Mouse (Mus musculus): ENCODE data around the gene Abcc3. TPM values are rescaled to one million over a fixed set of nuclear protein-coding genes. Genes with fewer than 3 reads are reported as not detected.

The Abcc3 gene
- polyA plus RNA-seq, 1 experiment from 2014 or later: 2.5 TPM

GRCm38 (mm10) chr11:94317515-94317914 lies 75.3 kb downstream of the Abcc3 start:
- H3K27me3 ChIP-seq (replicated peaks; ENCODE audit: control insufficient read depth, insufficient read depth, low read length): no peaks in the 10 kb centered on the region
- no peaks in the 10 kb centered on the region for H3K36me3 ChIP-seq (ENCODE audit: control insufficient read depth, insufficient read depth, low read length)
- no peaks in the 10 kb centered on the region for H3K9me3 ChIP-seq (ENCODE audit: control insufficient read depth, low read length)
- no peak overlapping the region for H3K4me3 ChIP-seq (ENCODE audit: low read length)
- ATAC-seq: no peak
- H3K4me2 ChIP-seq (ENCODE audit: low read depth, low read length): no peak overlapping the region
- H3K4me1 ChIP-seq (ENCODE audit: control insufficient read depth, insufficient read depth, low read length): peaks cover 30% of the 10 kb centered on the region
- 35% methylated on average over 4 of the region's 4 CpGs for WGBS
- H3K9ac ChIP-seq (ENCODE audit: low read depth, low read length): no peak overlapping the region
- no peak overlapping the region for H3K27ac ChIP-seq (ENCODE audit: low read length)

GRCm38 (mm10) chr11:94317014-94317413 lies 75.8 kb downstream of the Abcc3 start:
- no peak for ATAC-seq
- 33% methylated on average over 1 of the region's 1 CpGs for WGBS
- Histone ChIP-seq H3K4me1 (ENCODE audit: control insufficient read depth, insufficient read depth, low read length) (peaks cover 30% of the 10 kb centered on the region), H3K36me3 (ENCODE audit: control insufficient read depth, insufficient read depth, low read length) (no peaks in the 10 kb centered on the region), H3K9me3 (ENCODE audit: control insufficient read depth, low read length) (no peaks in the 10 kb centered on the region), H3K27ac (ENCODE audit: low read length) (no peak overlapping the region), H3K27me3 (replicated peaks; ENCODE audit: control insufficient read depth, insufficient read depth, low read length) (no peaks in the 10 kb centered on the region), H3K4me2 (ENCODE audit: low read depth, low read length) (no peak overlapping the region), H3K4me3 (ENCODE audit: low read length) (no peak overlapping the region), H3K9ac (ENCODE audit: low read depth, low read length) (no peak overlapping the region)

- Histone ChIP-seq H3K9ac (ENCODE audit: low read depth, low read length) (no peak overlapping the region), H3K9me3 (ENCODE audit: control insufficient read depth, low read length) (no peaks in the 10 kb centered on the region), H3K4me1 (ENCODE audit: control insufficient read depth, insufficient read depth, low read length) (peaks cover 30% of the 10 kb centered on the region), H3K36me3 (ENCODE audit: control insufficient read depth, insufficient read depth, low read length) (no peaks in the 10 kb centered on the region), H3K27ac (ENCODE audit: low read length) (no peak overlapping the region), H3K4me3 (ENCODE audit: low read length) (no peak overlapping the region), H3K27me3 (replicated peaks; ENCODE audit: control insufficient read depth, insufficient read depth, low read length) (no peaks in the 10 kb centered on the region), H3K4me2 (ENCODE audit: low read depth, low read length) (no peak overlapping the region)
- WGBS: 68% methylated on average over 2 of the region's 2 CpGs
- ATAC-seq: no peak
Measured at GRCm38 (mm10) chr11:94316528-94316927, 76.3 kb downstream of the Abcc3 start.

- Histone ChIP-seq H3K4me1 (ENCODE audit: control insufficient read depth, insufficient read depth, low read length) (peaks cover 30% of the 10 kb centered on the region), H3K27ac (ENCODE audit: low read length) (no peak overlapping the region), H3K4me2 (ENCODE audit: low read depth, low read length) (no peak overlapping the region), H3K27me3 (replicated peaks; ENCODE audit: control insufficient read depth, insufficient read depth, low read length) (no peaks in the 10 kb centered on the region), H3K4me3 (ENCODE audit: low read length) (no peak overlapping the region), H3K9me3 (ENCODE audit: control insufficient read depth, low read length) (no peaks in the 10 kb centered on the region), H3K36me3 (ENCODE audit: control insufficient read depth, insufficient read depth, low read length) (no peaks in the 10 kb centered on the region), H3K9ac (ENCODE audit: low read depth, low read length) (no peak overlapping the region)
- ATAC-seq: no peak
- WGBS: 31% methylated on average over 1 of the region's 1 CpGs
Measured at GRCm38 (mm10) chr11:94315308-94315707, 77.5 kb downstream of the Abcc3 start.

GRCm38 (mm10) chr11:94314098-94314652 lies 78.6 kb downstream of the Abcc3 start:
- H3K27ac ChIP-seq (ENCODE audit: low read length): no peak overlapping the region
- no peak for ATAC-seq
- no peak overlapping the region for H3K9ac ChIP-seq (ENCODE audit: low read depth, low read length)
- peaks cover 28% of the 10 kb centered on the region for H3K4me1 ChIP-seq (ENCODE audit: control insufficient read depth, insufficient read depth, low read length)
- no peaks in the 10 kb centered on the region for H3K9me3 ChIP-seq (ENCODE audit: control insufficient read depth, low read length)
- no peak overlapping the region for H3K4me3 ChIP-seq (ENCODE audit: low read length)
- H3K36me3 ChIP-seq (ENCODE audit: control insufficient read depth, insufficient read depth, low read length): no peaks in the 10 kb centered on the region
- H3K27me3 ChIP-seq (replicated peaks; ENCODE audit: control insufficient read depth, insufficient read depth, low read length): no peaks in the 10 kb centered on the region
- H3K4me2 ChIP-seq (ENCODE audit: low read depth, low read length): no peak overlapping the region
- WGBS: 64% methylated on average over 2 of the region's 2 CpGs

- Histone ChIP-seq H3K36me3 (ENCODE audit: control insufficient read depth, insufficient read depth, low read length) (no peaks in the 10 kb centered on the region), H3K9ac (ENCODE audit: low read depth, low read length) (no peak overlapping the region), H3K4me1 (ENCODE audit: control insufficient read depth, insufficient read depth, low read length) (peaks cover 24% of the 10 kb centered on the region), H3K4me2 (ENCODE audit: low read depth, low read length) (no peak overlapping the region), H3K9me3 (ENCODE audit: control insufficient read depth, low read length) (no peaks in the 10 kb centered on the region), H3K27me3 (replicated peaks; ENCODE audit: control insufficient read depth, insufficient read depth, low read length) (no peaks in the 10 kb centered on the region), H3K4me3 (ENCODE audit: low read length) (no peak overlapping the region), H3K27ac (ENCODE audit: low read length) (no peak overlapping the region)
- 76% methylated on average over 1 of the region's 1 CpGs for WGBS
- ATAC-seq: no peak
Measured at GRCm38 (mm10) chr11:94312733-94313132, 80.1 kb downstream of the Abcc3 start.

- Histone ChIP-seq H3K27ac (ENCODE audit: low read length) (no peak overlapping the region), H3K4me3 (ENCODE audit: low read length) (no peak overlapping the region), H3K36me3 (ENCODE audit: control insufficient read depth, insufficient read depth, low read length) (peaks cover 33% of the 10 kb centered on the region), H3K4me1 (ENCODE audit: control insufficient read depth, insufficient read depth, low read length) (no peaks in the 10 kb centered on the region), H3K4me2 (ENCODE audit: low read depth, low read length) (no peak overlapping the region), H3K9me3 (ENCODE audit: control insufficient read depth, low read length) (no peaks in the 10 kb centered on the region), H3K27me3 (replicated peaks; ENCODE audit: control insufficient read depth, insufficient read depth, low read length) (no peaks in the 10 kb centered on the region), H3K9ac (ENCODE audit: low read depth, low read length) (no peak overlapping the region)
- WGBS: 76% methylated on average over 9 of the region's 9 CpGs
- ATAC-seq: no peak
Measured at GRCm38 (mm10) chr11:94294996-94295845, 97.6 kb downstream of the Abcc3 start.

Other genes starting within 250 kb of the Abcc3 start
- 39.8 and 50.1 TPM in 2 replicates for gene Tob1, start 181.5 kb downstream of the Abcc3 start, polyA plus RNA-seq (2015; fragmentation: Nextera tagmentation; extraction: Ambion mirVana)
- 1.8 and 2.2 TPM in 2 replicates for gene Wfikkn2, start 147.0 kb downstream of the Abcc3 start, polyA plus RNA-seq (2015; fragmentation: Nextera tagmentation; extraction: Ambion mirVana)
- gene Gm21885, start 111.1 kb downstream of the Abcc3 start, polyA plus RNA-seq (2015; fragmentation: Nextera tagmentation; extraction: Ambion mirVana): 92.1 and 137 TPM in 2 replicates
- gene Luc7l3, start 71.0 kb downstream of the Abcc3 start, polyA plus RNA-seq (2015; fragmentation: Nextera tagmentation; extraction: Ambion mirVana): 65.5 and 74.6 TPM in 2 replicates
- 11.8 and 11.9 TPM in 2 replicates for gene Ankrd40, start 65.0 kb downstream of the Abcc3 start, polyA plus RNA-seq (2015; fragmentation: Nextera tagmentation; extraction: Ambion mirVana)
- gene Cacna1g, start 81.2 kb upstream of the Abcc3 start, polyA plus RNA-seq (2015; fragmentation: Nextera tagmentation; extraction: Ambion mirVana): 4.9 and 5.4 TPM in 2 replicates
- gene Spata20, start 93.2 kb upstream of the Abcc3 start, polyA plus RNA-seq (2015; fragmentation: Nextera tagmentation; extraction: Ambion mirVana): 0.13 and 0.16 TPM in 2 replicates
- gene Epn3, start 107.0 kb upstream of the Abcc3 start, polyA plus RNA-seq (2015; fragmentation: Nextera tagmentation; extraction: Ambion mirVana): 1.5 and 1.7 TPM in 2 replicates
- gene Mycbpap, start 128.7 kb upstream of the Abcc3 start, polyA plus RNA-seq (2015; fragmentation: Nextera tagmentation; extraction: Ambion mirVana): 3.0 and 3.2 TPM in 2 replicates
- 2.4 and 3.6 TPM in 2 replicates for gene Rsad1, start 156.3 kb upstream of the Abcc3 start, polyA plus RNA-seq (2015; fragmentation: Nextera tagmentation; extraction: Ambion mirVana)
- 1.2 and 1.6 TPM in 2 replicates for gene Chad, start 172.1 kb upstream of the Abcc3 start, polyA plus RNA-seq (2015; fragmentation: Nextera tagmentation; extraction: Ambion mirVana)
- gene Acsf2, start 208.9 kb upstream of the Abcc3 start, polyA plus RNA-seq (2015; fragmentation: Nextera tagmentation; extraction: Ambion mirVana): 3.0 and 3.3 TPM in 2 replicates
- gene Lrrc59, start 236.8 kb upstream of the Abcc3 start, polyA plus RNA-seq (2015; fragmentation: Nextera tagmentation; extraction: Ambion mirVana): 254 and 256 TPM in 2 replicates